Mouse (Mus musculus): ENCODE measurements around the gene Nfatc3. TPM values are rescaled to one million over a fixed set of nuclear protein-coding genes. Genes with fewer than 3 reads are reported as not detected.
A peak's percentile ranks its signal among the peaks of the same experiment; 100 is the strongest.

The Nfatc3 gene
- polyA plus RNA-seq, 1 experiment from 2014 or later: 3.8 TPM

GRCm38 (mm10) chr8:106043055-106043454 is 15.6 kb upstream of the Nfatc3 start:
- H3K9me3 ChIP-seq (replicated peaks): no peaks in the 10 kb centered on the region
- H3K4me1 ChIP-seq (replicated peaks): peaks cover 35% of the 10 kb centered on the region
- WGBS (ENCODE audit: insufficient replicate concordance): 84% methylated on average over 2 of the region's 2 CpGs
- ATAC-seq (ENCODE audit: low read depth) (no peak), DNase-seq (no peak)
- no peak overlapping the region for H3K27ac ChIP-seq
- peaks cover 19% of the 10 kb centered on the region for H3K36me3 ChIP-seq
- H3K9ac ChIP-seq: no peak overlapping the region
- H3K4me2 ChIP-seq: no peak overlapping the region
- H3K27me3 ChIP-seq: no peaks in the 10 kb centered on the region
- no peak overlapping the region for H3K4me3 ChIP-seq (replicated peaks)

- peaks cover 46% of the 10 kb centered on the region for H3K4me1 ChIP-seq (replicated peaks)
- no peak overlapping the region for H3K4me2 ChIP-seq
- ATAC-seq (ENCODE audit: low read depth) (no peak), DNase-seq (no peak)
- H3K27ac ChIP-seq: peak overlapping the region; percentile 40
- no peaks in the 10 kb centered on the region for H3K27me3 ChIP-seq
- H3K9me3 ChIP-seq (replicated peaks): no peaks in the 10 kb centered on the region
- no peak overlapping the region for H3K4me3 ChIP-seq (replicated peaks)
- WGBS (ENCODE audit: insufficient replicate concordance): 25% methylated on average over 3 of the region's 3 CpGs
- no peak overlapping the region for H3K9ac ChIP-seq
- H3K36me3 ChIP-seq: peaks cover 22% of the 10 kb centered on the region
Observed at GRCm38 (mm10) chr8:106044151-106044550, 14.5 kb upstream of the Nfatc3 start.

DNA sequence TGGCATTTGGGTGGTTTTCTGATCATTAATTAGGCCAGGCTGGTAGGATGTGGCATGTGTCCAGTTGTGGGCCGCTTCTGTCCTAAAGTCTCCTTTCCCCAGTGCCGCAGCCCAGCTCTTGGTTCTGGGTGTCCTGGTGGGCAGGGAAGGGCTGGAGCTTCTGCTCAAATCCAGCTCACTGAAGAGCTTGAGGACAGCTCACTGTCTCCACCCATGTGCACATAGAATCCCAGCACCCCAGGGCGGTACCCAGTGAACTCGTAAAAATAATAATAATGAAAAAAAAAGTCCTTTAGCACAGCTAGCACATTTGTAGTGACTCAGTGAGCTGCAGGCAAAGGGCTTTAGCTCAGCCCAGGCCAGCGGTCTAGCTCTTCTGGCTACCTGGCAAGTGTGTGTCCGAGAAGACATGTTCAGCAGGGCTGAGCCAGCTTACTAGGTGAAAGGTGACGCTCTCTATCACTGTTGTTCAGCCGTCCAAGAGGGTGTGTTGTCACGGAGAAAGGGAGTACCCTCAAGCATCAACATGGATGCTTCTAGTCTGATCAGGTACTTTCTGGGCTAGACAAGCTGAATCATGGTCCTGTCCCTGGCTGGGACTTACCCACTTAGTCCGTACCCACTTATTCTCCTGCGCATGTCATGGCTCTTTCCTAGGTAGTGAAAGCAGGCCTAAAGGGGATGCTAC is 11.6 kb upstream of the Nfatc3 start:
- Histone ChIP-seq H3K4me2 (peak overlapping the region; percentile 44), H3K4me3 (replicated peaks) (no peak overlapping the region), H3K27ac (peak overlapping the region; percentile 88), H3K27me3 (no peaks in the 10 kb centered on the region), H3K9ac (peak overlapping the region; percentile 61), H3K36me3 (peaks cover 42% of the 10 kb centered on the region), H3K4me1 (replicated peaks) (peaks cover 46% of the 10 kb centered on the region), H3K9me3 (replicated peaks) (no peaks in the 10 kb centered on the region)
- DNase-seq: peak; percentile 70
- ATAC-seq (ENCODE audit: low read depth): peak; percentile 88
- WGBS (ENCODE audit: insufficient replicate concordance): 76% methylated on average over 11 of the region's 11 CpGs

- ATAC-seq (ENCODE audit: low read depth): peak; percentile 67
- no peaks in the 10 kb centered on the region for H3K9me3 ChIP-seq (replicated peaks)
- H3K4me1 ChIP-seq (replicated peaks): peaks cover 46% of the 10 kb centered on the region
- no peak overlapping the region for H3K4me3 ChIP-seq (replicated peaks)
- peak; percentile 31 for DNase-seq
- H3K4me2 ChIP-seq: peak overlapping the region; percentile 44
- WGBS (ENCODE audit: insufficient replicate concordance): 64% methylated on average over 5 of the region's 5 CpGs
- H3K9ac ChIP-seq: peak overlapping the region; percentile 30
- H3K36me3 ChIP-seq: peaks cover 50% of the 10 kb centered on the region
- H3K27ac ChIP-seq: peak overlapping the region; percentile 88
- no peaks in the 10 kb centered on the region for H3K27me3 ChIP-seq
Observed at GRCm38 (mm10) chr8:106047854-106048630, 10.6 kb upstream of the Nfatc3 start.

- DNase-seq (no peak), ATAC-seq (ENCODE audit: low read depth) (no peak)
- 70% methylated on average over 6 of the region's 6 CpGs for WGBS (ENCODE audit: insufficient replicate concordance)
- Histone ChIP-seq H3K9ac (no peak overlapping the region), H3K4me3 (replicated peaks) (no peak overlapping the region), H3K9me3 (replicated peaks) (no peaks in the 10 kb centered on the region), H3K36me3 (peaks cover 60% of the 10 kb centered on the region), H3K27me3 (no peaks in the 10 kb centered on the region), H3K27ac (peak overlapping the region; percentile 68; the same call in 1 of the 2 replicates), H3K4me2 (no peak overlapping the region), H3K4me1 (replicated peaks) (peaks cover 45% of the 10 kb centered on the region)
Observed at GRCm38 (mm10) chr8:106049840-106050239, 8.8 kb upstream of the Nfatc3 start.

- Histone ChIP-seq H3K27me3 (no peaks in the 10 kb centered on the region), H3K4me3 (replicated peaks) (no peak overlapping the region), H3K27ac (peak overlapping the region; percentile 29; the same call in 1 of the 2 replicates), H3K36me3 (peaks cover 59% of the 10 kb centered on the region), H3K9me3 (replicated peaks) (no peaks in the 10 kb centered on the region), H3K4me1 (replicated peaks) (peaks cover 46% of the 10 kb centered on the region), H3K9ac (no peak overlapping the region), H3K4me2 (no peak overlapping the region)
- 75% methylated on average over 3 of the region's 3 CpGs for WGBS (ENCODE audit: insufficient replicate concordance)
- DNase-seq (no peak), ATAC-seq (ENCODE audit: low read depth) (no peak)
Observed at GRCm38 (mm10) chr8:106051068-106051467, 7.6 kb upstream of the Nfatc3 start.

DNA sequence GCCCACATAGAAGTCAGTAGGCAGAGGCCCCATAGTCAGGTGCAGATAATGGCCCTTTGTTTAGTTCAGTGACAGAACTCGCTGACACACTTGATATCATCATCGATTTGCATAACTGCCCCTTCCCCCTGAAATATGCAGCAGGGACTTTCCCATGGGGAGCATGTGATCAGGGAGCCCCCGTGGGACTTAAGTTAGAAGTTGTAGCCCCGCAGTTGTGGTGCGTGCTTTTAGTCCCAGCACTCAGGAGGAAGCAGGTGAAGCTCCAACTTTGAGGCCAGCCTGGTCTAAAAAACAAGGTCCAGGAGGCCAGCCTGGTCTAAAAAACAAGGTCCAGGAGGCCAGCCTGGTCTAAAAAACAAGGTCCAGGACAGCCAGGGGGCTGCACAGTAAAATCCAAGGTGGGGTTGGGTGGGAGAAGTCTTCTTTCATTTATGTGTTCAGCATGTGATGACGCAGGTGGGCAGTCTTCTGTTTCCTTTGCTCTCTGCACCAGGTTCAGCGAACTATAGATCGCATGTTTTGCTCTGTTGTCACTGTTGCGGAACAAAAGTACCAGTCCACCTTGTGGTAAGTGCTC is 6.0 kb upstream of the Nfatc3 start:
- Histone ChIP-seq H3K4me1 (replicated peaks) (peaks cover 37% of the 10 kb centered on the region), H3K9ac (no peak overlapping the region), H3K4me3 (replicated peaks) (no peak overlapping the region), H3K27me3 (no peaks in the 10 kb centered on the region), H3K36me3 (peaks cover 52% of the 10 kb centered on the region), H3K27ac (no peak overlapping the region), H3K9me3 (replicated peaks) (no peaks in the 10 kb centered on the region), H3K4me2 (no peak overlapping the region)
- DNase-seq: no peak
- WGBS (ENCODE audit: insufficient replicate concordance): 75% methylated on average over 9 of the region's 9 CpGs
- no peak for ATAC-seq (ENCODE audit: low read depth)

- Histone ChIP-seq H3K4me2 (no peak overlapping the region), H3K4me1 (replicated peaks) (peaks cover 34% of the 10 kb centered on the region), H3K9me3 (replicated peaks) (no peaks in the 10 kb centered on the region), H3K27me3 (no peaks in the 10 kb centered on the region), H3K27ac (peak overlapping the region; percentile 35; the same call in 1 of the 2 replicates), H3K9ac (0 out of 2 replicates have a peak overlapping the region, but pooled peaks have one; percentile 14), H3K36me3 (peaks cover 49% of the 10 kb centered on the region), H3K4me3 (replicated peaks) (no peak overlapping the region)
- ATAC-seq (ENCODE audit: low read depth) (no peak), DNase-seq (no peak)
- WGBS (ENCODE audit: insufficient replicate concordance): 29% methylated on average over 6 of the region's 6 CpGs
Observed at GRCm38 (mm10) chr8:106054190-106054811, 4.3 kb upstream of the Nfatc3 start.

- no peak overlapping the region for H3K4me2 ChIP-seq
- DNase-seq: no peak
- H3K9me3 ChIP-seq (replicated peaks): no peaks in the 10 kb centered on the region
- no peak overlapping the region for H3K9ac ChIP-seq
- no peak for ATAC-seq (ENCODE audit: low read depth)
- 65% methylated on average over 3 of the region's 3 CpGs for WGBS (ENCODE audit: insufficient replicate concordance)
- H3K27ac ChIP-seq: no peak overlapping the region; the same call in 1 of the 2 replicates
- no peaks in the 10 kb centered on the region for H3K27me3 ChIP-seq
- no peak overlapping the region for H3K4me3 ChIP-seq (replicated peaks)
- peaks cover 34% of the 10 kb centered on the region for H3K4me1 ChIP-seq (replicated peaks)
- peaks cover 42% of the 10 kb centered on the region for H3K36me3 ChIP-seq
Observed at GRCm38 (mm10) chr8:106055038-106055437, 3.6 kb upstream of the Nfatc3 start.

DNA sequence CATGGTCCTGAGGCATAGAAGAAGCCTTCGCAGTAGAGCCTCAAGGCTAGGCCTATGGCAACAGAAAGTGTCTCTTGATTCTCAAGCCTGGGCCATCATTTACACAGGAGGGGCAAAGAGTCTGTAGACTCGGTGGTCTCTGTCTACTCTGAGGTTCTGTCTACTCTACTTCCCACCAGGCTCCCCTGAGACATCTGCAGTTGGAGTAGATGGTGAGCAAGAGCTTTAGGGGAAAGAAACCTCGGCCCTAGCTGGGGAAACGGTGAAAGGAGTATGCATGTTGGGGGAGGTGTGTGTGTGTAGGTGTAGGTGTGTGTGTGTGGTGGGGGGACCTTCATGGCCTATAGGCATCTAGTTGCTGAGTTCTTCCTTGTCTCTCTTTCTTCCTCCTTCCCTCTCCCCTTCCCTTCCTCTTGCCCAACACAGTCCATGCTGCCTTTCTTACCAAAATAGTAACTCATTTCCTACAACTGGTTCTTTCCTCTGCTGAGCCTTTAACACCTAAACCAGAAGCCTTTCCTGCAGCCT is 2.1 kb upstream of the Nfatc3 start:
- Histone ChIP-seq H3K9me3 (replicated peaks) (no peaks in the 10 kb centered on the region), H3K4me3 (replicated peaks) (no peak overlapping the region), H3K27me3 (no peaks in the 10 kb centered on the region), H3K4me1 (replicated peaks) (peaks cover 41% of the 10 kb centered on the region), H3K36me3 (peaks cover 27% of the 10 kb centered on the region), H3K27ac (no peak overlapping the region), H3K9ac (no peak overlapping the region), H3K4me2 (no peak overlapping the region)
- WGBS (ENCODE audit: insufficient replicate concordance): 71% methylated on average over 4 of the region's 4 CpGs
- DNase-seq (no peak), ATAC-seq (ENCODE audit: low read depth) (no peak)
